Mouse (Mus musculus) erythroblast, embryonic 14.5 days (primary cell): ENCODE results near the gene Bmpr1a.
"Not testable (repeated sequence)": the region's sequence is repeated elsewhere in the genome, so short reads cannot be mapped to it uniquely, and the experiment has no call there.

ENCODE experiments used
- GATA1 ChIP-seq: IDR thresholded peaks from 2 replicates; pipeline ENCODE4 v1.6.1; 2012; ENCODE audit warnings: low read length, inconsistent platforms, mixed read lengths
- TAL1 ChIP-seq: IDR thresholded peaks from 3 replicates; pipeline ENCODE4 v1.6.1; 2012; ENCODE audit warnings: low read length, inconsistent platforms, mixed read lengths

DNA sequence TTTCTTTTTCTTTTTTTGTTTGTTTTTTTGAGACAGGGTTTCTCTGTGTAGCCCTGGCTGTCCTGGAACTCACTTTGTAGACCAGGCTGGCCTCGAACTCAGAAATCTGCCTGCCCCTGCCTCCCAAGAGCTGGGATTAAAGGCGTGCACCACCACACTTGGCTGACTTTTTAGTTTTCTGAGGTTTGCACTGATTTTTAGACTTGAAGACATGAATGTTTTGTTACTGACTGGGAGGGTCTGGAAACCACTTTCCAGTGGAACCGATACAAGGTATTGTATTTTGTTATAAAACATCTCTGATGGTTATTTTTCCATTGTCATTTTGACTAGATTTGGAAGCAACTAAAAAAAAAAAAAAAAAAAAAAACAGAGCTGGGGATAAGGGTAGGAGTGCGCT lies 86.2 kb downstream of the Bmpr1a start:
- TF ChIP-seq GATA1, TAL1: not testable (repeated sequence)
